Comparison of ENCODE assay signal across 9 mouse cellular contexts in the genomic region with DNA sequence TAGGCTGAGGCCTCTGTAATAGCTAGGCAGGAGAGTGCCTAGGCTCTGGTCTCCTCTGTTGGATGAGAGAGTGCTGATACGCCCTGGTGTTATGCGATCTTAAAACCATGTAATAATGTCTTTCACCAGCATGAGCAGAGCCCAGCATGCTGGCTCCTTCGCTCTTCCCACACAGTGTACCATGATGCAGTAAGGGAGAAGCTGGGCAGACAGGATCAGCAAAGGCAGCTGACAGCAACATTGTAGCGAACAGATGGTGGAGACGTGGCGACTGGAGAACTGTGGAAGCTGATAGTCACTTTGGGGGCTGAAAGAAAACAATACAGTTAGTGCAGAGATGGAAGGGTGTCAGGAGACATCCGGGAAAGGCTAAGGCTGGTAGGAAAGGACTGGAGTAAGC.
DNase-seq lines count a peak whose midpoint lies in the region; ATAC-seq lines count a peak whose summit lies in the region.
"Had no signal": no experiment of that assay in that cellular context is flagged by ENCODE, and none has a peak within 500 bp of the region (broad histone marks: within the 10 kb centered on the region; RNA-seq: fewer than 3 reads in every experiment).

No protein-coding gene starts in this region.

- no peaks in the 10 kb centered on the region for H3K4me1 ChIP-seq in intestine, embryonic 15.5 days (replicated peaks)
- H3K4me1 ChIP-seq in intestine, embryonic 16.5 days (ENCODE audit: control insufficient read depth, insufficient read depth, low read length) = no peaks in the 10 kb centered on the region
- peaks cover 9% of the 10 kb centered on the region for H3K4me1 ChIP-seq in forebrain, embryonic 16.5 days (replicated peaks; ENCODE audit: control insufficient read depth, insufficient read depth, low read length)
- H3K4me1 ChIP-seq in liver, embryonic 11.5 days (replicated peaks; ENCODE audit: control insufficient read depth, insufficient read depth, low read length) = no peaks in the 10 kb centered on the region

- no peak overlapping the region for H3K4me3 ChIP-seq in intestine, embryonic 15.5 days (replicated peaks)
- H3K4me3 ChIP-seq in intestine, embryonic 16.5 days (ENCODE audit: low read length) = no peak overlapping the region
- no peak overlapping the region for H3K4me3 ChIP-seq in forebrain, embryonic 16.5 days (replicated peaks; ENCODE audit: low read length)
- H3K4me3 ChIP-seq in liver, embryonic 11.5 days (ENCODE audit: low read depth, low read length) = no peak overlapping the region

- no peaks in the 10 kb centered on the region for H3K27me3 ChIP-seq in intestine, embryonic 15.5 days (replicated peaks)
- H3K27me3 ChIP-seq in intestine, embryonic 16.5 days (replicated peaks; ENCODE audit: control insufficient read depth, insufficient read depth, low read length) = no peaks in the 10 kb centered on the region
- H3K27me3 ChIP-seq in forebrain, embryonic 16.5 days (replicated peaks; ENCODE audit: control insufficient read depth, insufficient read depth, low read length) = no peaks in the 10 kb centered on the region
- H3K27me3 ChIP-seq in liver, embryonic 11.5 days (replicated peaks; ENCODE audit: control insufficient read depth, insufficient read depth, low read length) = no peaks in the 10 kb centered on the region

- H3K36me3 ChIP-seq in intestine, embryonic 15.5 days = no peaks in the 10 kb centered on the region
- no peaks in the 10 kb centered on the region for H3K36me3 ChIP-seq in intestine, embryonic 16.5 days (ENCODE audit: control insufficient read depth, insufficient read depth, low read length)
- no peaks in the 10 kb centered on the region for H3K36me3 ChIP-seq in forebrain, embryonic 16.5 days (ENCODE audit: control insufficient read depth, insufficient read depth)
- H3K36me3 ChIP-seq in liver, embryonic 11.5 days (ENCODE audit: control insufficient read depth, insufficient read depth, low read length) = no peaks in the 10 kb centered on the region

- peak; percentile 45 to 52 for DNase-seq in layer of hippocampus, postnatal 10 days (ENCODE audit: low spot score in 2 of 2)
- peak; percentile 68 to 84 for DNase-seq in right cerebral cortex, postnatal 10 days (ENCODE audit: low spot score in 2 of 2)
- no peak for DNase-seq in liver, embryonic 11.5 days (ENCODE audit: low spot score)
- DNase-seq in adrenal gland, postnatal 10 days = no peak
- no peak for DNase-seq in adrenal gland, postnatal 4 days (ENCODE audit: low spot score in 2 of 2)

- no peaks in the 10 kb centered on the region for H3K9me3 ChIP-seq in intestine, embryonic 15.5 days
- H3K9me3 ChIP-seq in intestine, embryonic 16.5 days (ENCODE audit: control insufficient read depth, low read length) = no peaks in the 10 kb centered on the region
- H3K9me3 ChIP-seq in forebrain, embryonic 16.5 days (ENCODE audit: control insufficient read depth, low read length) = no peaks in the 10 kb centered on the region
- no peaks in the 10 kb centered on the region for H3K9me3 ChIP-seq in liver, embryonic 11.5 days (ENCODE audit: control insufficient read depth, low read length)

- no peak overlapping the region for H3K4me2 ChIP-seq in intestine, embryonic 15.5 days (replicated peaks)
- H3K4me2 ChIP-seq in intestine, embryonic 16.5 days (ENCODE audit: low read depth, low read length) = no peak overlapping the region
- H3K4me2 ChIP-seq in forebrain, embryonic 16.5 days (ENCODE audit: low read length) = no peak overlapping the region
- no peak overlapping the region for H3K4me2 ChIP-seq in liver, embryonic 11.5 days

- no peak for ATAC-seq in intestine, embryonic 15.5 days
- no peak for ATAC-seq in intestine, embryonic 16.5 days
- peak; percentile 78 for ATAC-seq in forebrain, embryonic 16.5 days
- no peak for ATAC-seq in liver, embryonic 11.5 days (replicated peaks; ENCODE audit: low FRiP score)

- WGBS in intestine, embryonic 15.5 days = 72% methylated on average over 7 of the region's 7 CpGs
- 71% methylated on average over 7 of the region's 7 CpGs for WGBS in intestine, embryonic 16.5 days
- WGBS in forebrain, embryonic 16.5 days = 58% methylated on average over 7 of the region's 7 CpGs
- 73% methylated on average over 7 of the region's 7 CpGs for WGBS in liver, embryonic 11.5 days

- 0 out of 2 replicates have a peak overlapping the region, but pooled peaks have one; percentile 11 for H3K27ac ChIP-seq in intestine, embryonic 15.5 days
- no peak overlapping the region for H3K27ac ChIP-seq in intestine, embryonic 16.5 days (ENCODE audit: low read length)
- H3K27ac ChIP-seq in forebrain, embryonic 16.5 days (ENCODE audit: low read length) = no peak overlapping the region
- H3K27ac ChIP-seq in liver, embryonic 11.5 days (ENCODE audit: low read depth, low read length) = no peak overlapping the region
- H3K27ac ChIP-seq: kidney, postnatal 0 days had no signal

- H3K9ac ChIP-seq in intestine, embryonic 15.5 days = no peak overlapping the region
- no peak overlapping the region for H3K9ac ChIP-seq in intestine, embryonic 16.5 days (ENCODE audit: low read depth, low read length)
- no peak overlapping the region for H3K9ac ChIP-seq in forebrain, embryonic 16.5 days (replicated peaks; ENCODE audit: low read depth, low read length)
- no peak overlapping the region for H3K9ac ChIP-seq in liver, embryonic 11.5 days (ENCODE audit: low read depth, low read length)

Comparison
In these comparisons a context has a peak if more than half of its experiments do, and no peak if none do; other contexts are left out.
1. DNase-seq: peak in layer of hippocampus, postnatal 10 days (2 of 2) and right cerebral cortex, postnatal 10 days (2 of 2); none in liver, embryonic 11.5 days (single experiment), adrenal gland, postnatal 10 days (single experiment) and adrenal gland, postnatal 4 days (0 of 2).